Comparison of ENCODE assay signal across 23 mouse cellular contexts in the genomic region with DNA sequence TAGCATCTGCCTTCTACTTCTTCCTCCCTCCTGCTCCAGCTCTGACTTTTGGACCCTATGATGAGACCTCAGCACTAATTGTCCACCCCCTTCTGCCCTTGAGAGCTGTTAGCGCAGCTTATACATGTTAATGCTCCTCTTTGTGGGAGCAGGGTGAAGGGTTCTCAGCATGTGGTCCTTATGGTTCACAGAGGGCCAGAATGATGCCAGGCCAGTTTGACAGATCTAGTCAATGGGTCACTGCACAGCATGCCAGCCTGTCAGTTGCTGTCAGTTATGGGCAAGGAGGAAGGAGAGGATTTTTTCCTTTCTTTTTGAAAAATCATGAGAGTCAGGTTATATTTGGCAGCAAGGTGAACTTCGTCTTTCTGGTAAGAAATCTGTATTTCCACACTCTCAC.
DNase-seq lines count a peak whose midpoint lies in the region; ATAC-seq lines count a peak whose summit lies in the region.
"Had no signal": no experiment of that assay in that cellular context is flagged by ENCODE, and none has a peak within 500 bp of the region (broad histone marks: within the 10 kb centered on the region; RNA-seq: fewer than 3 reads in every experiment).

No protein-coding gene starts in this region.

- no peak overlapping the region for H3K4me2 ChIP-seq in midbrain, embryonic 13.5 days (replicated peaks)
- H3K4me2 ChIP-seq in midbrain, embryonic 16.5 days (ENCODE audit: low read length) = no peak overlapping the region
- H3K4me2 ChIP-seq: embryonic facial prominence, embryonic 12.5 days; liver, embryonic 15.5 days; lung, embryonic 14.5 days; midbrain, embryonic 15.5 days; neural tube, embryonic 12.5 days had no signal

- H3K27ac ChIP-seq in midbrain, embryonic 13.5 days = no peak overlapping the region
- H3K27ac ChIP-seq in midbrain, embryonic 16.5 days (ENCODE audit: low read length) = no peak overlapping the region
- H3K27ac ChIP-seq: embryonic facial prominence, embryonic 12.5 days; kidney, postnatal 0 days; liver, embryonic 15.5 days; midbrain, embryonic 15.5 days; neural tube, embryonic 12.5 days had no signal

- peak; percentile 37 for DNase-seq in cerebellum, adult 8-10 months
- DNase-seq in cerebellum, postnatal 25 days = peak; percentile 43 to 57
- DNase-seq in gastrocnemius, adult 18-20 months (ENCODE audit: low spot score) = no peak
- DNase-seq in thymus, postnatal 10 days (ENCODE audit: low spot score in 2 of 2) = no peak
- DNase-seq in kidney, postnatal 36 days = no peak
- DNase-seq: adrenal gland, postnatal 25 days; embryo, embryonic 11 days; gastrocnemius, postnatal 10 days; heart, postnatal 14 days; kidney, adult 2 months; layer of hippocampus, adult 9-11 months; liver; lung, embryonic 14.5 days; lung, postnatal 14 days had no signal

- H3K27me3 ChIP-seq in midbrain, embryonic 13.5 days = no peaks in the 10 kb centered on the region
- no peaks in the 10 kb centered on the region for H3K27me3 ChIP-seq in midbrain, embryonic 16.5 days (ENCODE audit: control insufficient read depth, insufficient read depth, low read depth, low read length)
- H3K27me3 ChIP-seq: embryonic facial prominence, embryonic 12.5 days; liver, embryonic 15.5 days; midbrain, embryonic 15.5 days; neural tube, embryonic 12.5 days had no signal

- H3K4me1 ChIP-seq in midbrain, embryonic 13.5 days (replicated peaks) = no peaks in the 10 kb centered on the region
- H3K4me1 ChIP-seq in midbrain, embryonic 16.5 days (ENCODE audit: control insufficient read depth, insufficient read depth, low read length) = no peaks in the 10 kb centered on the region
- H3K4me1 ChIP-seq: embryonic facial prominence, embryonic 12.5 days; liver, embryonic 15.5 days; midbrain, embryonic 15.5 days; neural tube, embryonic 12.5 days had no signal

- H3K9ac ChIP-seq in midbrain, embryonic 13.5 days (replicated peaks) = no peak overlapping the region
- no peak overlapping the region for H3K9ac ChIP-seq in midbrain, embryonic 16.5 days (ENCODE audit: low read depth, low read length)
- H3K9ac ChIP-seq: embryonic facial prominence, embryonic 12.5 days; liver, embryonic 15.5 days; lung, embryonic 14.5 days; midbrain, embryonic 15.5 days; neural tube, embryonic 12.5 days had no signal

- H3K9me3 ChIP-seq in midbrain, embryonic 13.5 days = no peaks in the 10 kb centered on the region
- H3K9me3 ChIP-seq in midbrain, embryonic 16.5 days (replicated peaks; ENCODE audit: control insufficient read depth, low read length, poor library complexity, severe bottlenecking) = no peaks in the 10 kb centered on the region
- H3K9me3 ChIP-seq: embryonic facial prominence, embryonic 12.5 days; liver, embryonic 15.5 days; midbrain, embryonic 15.5 days; neural tube, embryonic 12.5 days had no signal

- ATAC-seq in midbrain, embryonic 13.5 days = 0 out of 2 replicates have a peak, but pooled peaks have one; percentile 14
- ATAC-seq in midbrain, embryonic 16.5 days = no peak
- ATAC-seq: forebrain, embryonic 16.5 days; hindbrain, embryonic 16.5 days; midbrain, embryonic 15.5 days had no signal

- WGBS in midbrain, embryonic 13.5 days = 69% methylated on average over 2 of the region's 2 CpGs
- 60% methylated on average over 2 of the region's 2 CpGs for WGBS in midbrain, embryonic 16.5 days

- no peaks in the 10 kb centered on the region for H3K36me3 ChIP-seq in midbrain, embryonic 13.5 days
- H3K36me3 ChIP-seq in midbrain, embryonic 16.5 days (ENCODE audit: control insufficient read depth, insufficient read depth, low read length) = no peaks in the 10 kb centered on the region
- H3K36me3 ChIP-seq: embryonic facial prominence, embryonic 12.5 days; liver, embryonic 15.5 days; midbrain, embryonic 15.5 days; neural tube, embryonic 12.5 days had no signal

- H3K4me3 ChIP-seq in midbrain, embryonic 13.5 days (replicated peaks) = no peak overlapping the region
- no peak overlapping the region for H3K4me3 ChIP-seq in midbrain, embryonic 16.5 days (ENCODE audit: low read depth, low read length)
- H3K4me3 ChIP-seq: embryonic facial prominence, embryonic 12.5 days; liver, embryonic 15.5 days; midbrain, embryonic 15.5 days; neural tube, embryonic 12.5 days had no signal

Comparison
In these comparisons a context has a peak if more than half of its experiments do, and no peak if none do; other contexts are left out.
1. DNase-seq: peak in cerebellum, adult 8-10 months (single experiment) and cerebellum, postnatal 25 days (2 of 2); none in gastrocnemius, adult 18-20 months (single experiment), thymus, postnatal 10 days (0 of 2) and kidney, postnatal 36 days (0 of 2).